Comparison of ENCODE assay signal across 10 mouse cellular contexts in the genomic region with DNA sequence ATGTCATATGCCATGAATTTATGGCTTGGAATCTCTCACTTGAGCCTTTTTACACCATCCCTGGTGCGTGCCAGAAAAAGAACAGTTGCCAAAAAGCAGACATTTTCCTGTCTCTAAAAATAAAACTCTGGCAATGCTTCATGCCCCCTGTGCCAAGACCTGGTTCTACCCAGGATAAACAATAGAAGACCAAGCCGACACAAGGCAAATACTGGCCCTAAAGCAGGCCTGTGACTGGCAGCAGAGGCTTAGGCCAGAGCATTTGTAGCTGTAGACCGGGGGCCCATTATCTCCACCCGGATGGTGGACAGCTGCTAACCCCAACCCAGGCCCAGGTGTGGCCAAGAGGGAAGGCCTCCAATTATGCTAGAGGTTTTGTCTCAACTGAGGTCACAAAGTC. TPM values are rescaled to one million over a fixed set of nuclear protein-coding genes. Genes with fewer than 3 reads are reported as not detected.
A peak's percentile ranks its signal among the peaks of the same experiment; 100 is the strongest.
DNase-seq lines count a peak whose midpoint lies in the region; ATAC-seq and TF ChIP-seq lines count a peak whose summit lies in the region.
"Had no signal": no experiment of that assay in that cellular context is flagged by ENCODE, and none has a peak within 500 bp of the region (broad histone marks: within the 10 kb centered on the region; RNA-seq: fewer than 3 reads in every experiment).

No protein-coding gene starts in this region.

- H3K4me1 ChIP-seq in hindbrain, postnatal 0 days (ENCODE audit: insufficient read depth, low read length) = peaks cover 9% of the 10 kb centered on the region
- H3K4me1 ChIP-seq in hindbrain, embryonic 11.5 days (replicated peaks; ENCODE audit: control insufficient read depth, insufficient read depth, low read length) = peaks cover 7% of the 10 kb centered on the region
- H3K4me1 ChIP-seq in limb, embryonic 15.5 days = peaks cover 54% of the 10 kb centered on the region

- TF ChIP-seq CTCF in hindbrain, postnatal 0 days (IDR thresholded peaks at IDR 0.05; ENCODE audit: low read depth) = no peak
- TF ChIP-seq CTCF in layer of hippocampus, adult 2 months (conservative IDR thresholded peaks at IDR 0.05) = no peak

- ATAC-seq in hindbrain, postnatal 0 days = no peak
- no peak for ATAC-seq in hindbrain, embryonic 11.5 days (ENCODE audit: low FRiP score)
- ATAC-seq in limb, embryonic 15.5 days (ENCODE audit: insufficient number of reproducible peaks, low FRiP score, low TSS enrichment, low read depth) = no peak

- no peaks in the 10 kb centered on the region for H3K36me3 ChIP-seq in hindbrain, postnatal 0 days (ENCODE audit: insufficient read depth, low read length)
- no peaks in the 10 kb centered on the region for H3K36me3 ChIP-seq in hindbrain, embryonic 11.5 days (ENCODE audit: control insufficient read depth, insufficient read depth, low read length)
- no peaks in the 10 kb centered on the region for H3K36me3 ChIP-seq in limb, embryonic 15.5 days

- no peaks in the 10 kb centered on the region for H3K27me3 ChIP-seq in hindbrain, postnatal 0 days (ENCODE audit: insufficient read depth, low read length)
- no peaks in the 10 kb centered on the region for H3K27me3 ChIP-seq in hindbrain, embryonic 11.5 days (ENCODE audit: control insufficient read depth, insufficient read depth, low read length)
- no peaks in the 10 kb centered on the region for H3K27me3 ChIP-seq in limb, embryonic 15.5 days

- H3K27ac ChIP-seq in hindbrain, postnatal 0 days = no peak overlapping the region
- H3K27ac ChIP-seq in hindbrain, embryonic 11.5 days (ENCODE audit: low read depth, low read length) = no peak overlapping the region
- peak overlapping the region; percentile 99 for H3K27ac ChIP-seq in limb, embryonic 15.5 days
- H3K27ac ChIP-seq in layer of hippocampus, adult 2 months = no peak overlapping the region

- no peak overlapping the region for H3K4me2 ChIP-seq in hindbrain, postnatal 0 days (ENCODE audit: low read depth, low read length)
- no peak overlapping the region for H3K4me2 ChIP-seq in hindbrain, embryonic 11.5 days (replicated peaks; ENCODE audit: low read depth, low read length)
- H3K4me2 ChIP-seq in limb, embryonic 15.5 days = no peak overlapping the region

- no peak overlapping the region for H3K9ac ChIP-seq in hindbrain, postnatal 0 days (replicated peaks; ENCODE audit: low read length)
- H3K9ac ChIP-seq in hindbrain, embryonic 11.5 days (ENCODE audit: low read depth, low read length) = no peak overlapping the region
- H3K9ac ChIP-seq in limb, embryonic 15.5 days = no peak overlapping the region

- H3K4me3 ChIP-seq in hindbrain, postnatal 0 days (ENCODE audit: low read length) = no peak overlapping the region
- no peak overlapping the region for H3K4me3 ChIP-seq in hindbrain, embryonic 11.5 days (ENCODE audit: low read depth, low read length)
- no peak overlapping the region for H3K4me3 ChIP-seq in limb, embryonic 15.5 days
- H3K4me3 ChIP-seq in layer of hippocampus, adult 2 months = no peak overlapping the region

- H3K9me3 ChIP-seq in hindbrain, postnatal 0 days (ENCODE audit: low read length) = no peaks in the 10 kb centered on the region
- no peaks in the 10 kb centered on the region for H3K9me3 ChIP-seq in hindbrain, embryonic 11.5 days (ENCODE audit: control insufficient read depth, low read length)
- no peaks in the 10 kb centered on the region for H3K9me3 ChIP-seq in limb, embryonic 15.5 days

- DNase-seq in hindbrain, postnatal 0 days (ENCODE audit: low spot score) = peak; percentile 55
- no peak for DNase-seq in hindbrain, embryonic 11.5 days (ENCODE audit: low spot score)
- peak; percentile 96 for DNase-seq in brain, adult 2 months (ENCODE audit: low read depth, low spot score)
- peak; percentile 33 for DNase-seq in gastrocnemius, postnatal 10 days
- no peak for DNase-seq in retina, postnatal 1 day
- DNase-seq in layer of hippocampus, adult 2 months (ENCODE audit: low spot score in 2 of 2) = no peak
- DNase-seq in B cell, adult 2 months = no peak

- WGBS in hindbrain, postnatal 0 days = 61% methylated on average over 4 of the region's 4 CpGs
- WGBS in hindbrain, embryonic 11.5 days = 86% methylated on average over 4 of the region's 4 CpGs
- 35% methylated on average over 4 of the region's 4 CpGs for whole genome bisulfite sequencing in limb, embryonic 15.5 days

RNA-seq across cellular contexts. Expression of gene 1700011L22Rik, which starts 41.5 kb away (rescaled TPM):
- not detected in 2 replicates for total RNA-seq in hindbrain, postnatal 0 days (2014; rRNA removed)
- polyA plus RNA-seq in hindbrain, postnatal 0 days (2015; fragmentation: Nextera tagmentation; extraction: Ambion mirVana) = 0.25 TPM in 1 of 2 replicates, not detected in the other
- polyA plus RNA-seq in hindbrain, embryonic 11.5 days (2014; fragmentation: Nextera tagmentation; extraction: Ambion mirVana) = not detected in 2 replicates
- not detected for total RNA-seq in gastrocnemius, postnatal 10 days (2021)
- polyA plus RNA-seq in limb, embryonic 15.5 days (2015; fragmentation: Nextera tagmentation; extraction: Ambion mirVana) = not detected in 2 replicates
- not detected for total RNA-seq in layer of hippocampus, adult 2 months (2021)
- total RNA-seq: ES-E14; gastrocnemius, adult 8-10 months had no signal

Comparison
In these comparisons a context has a peak if more than half of its experiments do, and no peak if none do; other contexts are left out.
1. DNase-seq: peak in hindbrain, postnatal 0 days (single experiment), brain, adult 2 months (single experiment) and gastrocnemius, postnatal 10 days (single experiment); none in hindbrain, embryonic 11.5 days (single experiment), retina, postnatal 1 day (single experiment), layer of hippocampus, adult 2 months (0 of 2) and B cell, adult 2 months (0 of 2).